In genomic region chr14:43126286-43126685, GRCm38 (mm10) we compare ENCODE assay signal across 13 mouse cellular contexts. TPM values are rescaled to one million over a fixed set of nuclear protein-coding genes. Genes with fewer than 3 reads are reported as not detected.
"Had no signal": no experiment of that assay in that cellular context is flagged by ENCODE, and none has a peak within 500 bp of the region (broad histone marks: within the 10 kb centered on the region; RNA-seq: fewer than 3 reads in every experiment).

No protein-coding gene starts in this region.

RNA-seq across cellular contexts. Expression of gene Gm8104, which starts 25.9 kb away (rescaled TPM):
- total RNA-seq: neutrophil, adult 5-6 weeks had no signal
- polyA plus RNA-seq: neural tube, embryonic 13.5 days; neural tube, embryonic 14.5 days; small intestine, adult 2 months; spleen, adult 2 months; stomach, embryonic 14.5 days; stomach, embryonic 15.5 days; stomach, embryonic 16.5 days; stomach, postnatal 0 days; thymus, adult 2 months; thymus, postnatal 0 days; urinary bladder, adult 2 months had no signal

RNA-seq across cellular contexts. Expression of gene Gm8094, which starts 49.8 kb away (rescaled TPM):
- total RNA-seq: neutrophil, adult 5-6 weeks had no signal
- polyA plus RNA-seq: neural tube, embryonic 13.5 days; neural tube, embryonic 14.5 days; neural tube, embryonic 15.5 days; small intestine, adult 2 months; spleen, adult 2 months; stomach, embryonic 14.5 days; stomach, embryonic 15.5 days; stomach, embryonic 16.5 days; stomach, postnatal 0 days; thymus, adult 2 months; thymus, postnatal 0 days; urinary bladder, adult 2 months had no signal

RNA-seq across cellular contexts. Expression of gene Gm7233, which starts 53.4 kb away (rescaled TPM):
- total RNA-seq: neutrophil, adult 5-6 weeks had no signal
- polyA plus RNA-seq: neural tube, embryonic 13.5 days; neural tube, embryonic 14.5 days; small intestine, adult 2 months; spleen, adult 2 months; stomach, embryonic 14.5 days; stomach, embryonic 15.5 days; stomach, embryonic 16.5 days; stomach, postnatal 0 days; thymus, adult 2 months; urinary bladder, adult 2 months had no signal
